18 mouse cellular contexts compared by ENCODE assay signal in the genomic region with DNA sequence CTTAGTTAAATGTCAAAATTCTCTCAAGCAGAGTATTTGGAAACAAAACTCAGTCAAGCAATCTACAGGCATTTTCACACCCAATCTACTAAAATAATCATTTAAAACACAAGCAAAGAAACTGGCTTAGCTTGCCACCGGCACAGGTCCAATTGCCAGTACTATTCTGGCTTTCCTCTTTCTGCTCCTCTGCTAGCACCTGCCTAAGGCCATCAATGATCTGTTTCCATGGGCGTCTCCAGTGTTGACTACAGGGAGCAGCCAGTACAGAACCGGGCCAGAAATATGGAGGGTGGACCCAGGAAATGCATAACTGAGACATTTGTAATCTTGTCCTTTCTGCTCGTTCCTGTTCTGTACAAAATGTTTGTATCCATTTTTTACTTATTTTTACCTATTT.
"Had no signal": no experiment of that assay in that cellular context is flagged by ENCODE, and none has a peak within 500 bp of the region (broad histone marks: within the 10 kb centered on the region; RNA-seq: fewer than 3 reads in every experiment).

No protein-coding gene starts in this region.

- H3K4me3 ChIP-seq: lung, embryonic 15.5 days; megakaryocyte, embryonic 14.5 days; midbrain, embryonic 13.5 days; midbrain, embryonic 15.5 days; myocyte; neural tube, embryonic 13.5 days had no signal

- H3K4me1 ChIP-seq: lung, embryonic 15.5 days; megakaryocyte, embryonic 14.5 days; midbrain, embryonic 13.5 days; midbrain, embryonic 15.5 days; neural tube, embryonic 13.5 days had no signal

- ATAC-seq: liver, postnatal 0 days; lung, postnatal 0 days; midbrain, embryonic 13.5 days; midbrain, embryonic 15.5 days had no signal

- H3K36me3 ChIP-seq: lung, embryonic 15.5 days; midbrain, embryonic 13.5 days; midbrain, embryonic 15.5 days; neural tube, embryonic 13.5 days had no signal

- H3K9me3 ChIP-seq: lung, embryonic 15.5 days; midbrain, embryonic 13.5 days; midbrain, embryonic 15.5 days; neural tube, embryonic 13.5 days had no signal

- H3K4me2 ChIP-seq: lung, embryonic 15.5 days; midbrain, embryonic 11.5 days; midbrain, embryonic 13.5 days; midbrain, embryonic 15.5 days; neural tube, embryonic 13.5 days had no signal

- H3K27me3 ChIP-seq: lung, embryonic 15.5 days; megakaryocyte, embryonic 14.5 days; midbrain, embryonic 13.5 days; midbrain, embryonic 15.5 days; neural tube, embryonic 13.5 days had no signal

- H3K9ac ChIP-seq: liver, postnatal 0 days; lung, embryonic 15.5 days; midbrain, embryonic 13.5 days; midbrain, embryonic 15.5 days; neural tube, embryonic 13.5 days had no signal

- DNase-seq: liver, postnatal 0 days; lung, adult 2 months; lung, postnatal 14 days; lung, postnatal 36 days; right cerebral cortex, postnatal 14 days; spleen, adult 18-20 months; thymus, adult 18-20 months; thymus, postnatal 14 days; thymus, postnatal 4 days had no signal

- H3K27ac ChIP-seq: lung, embryonic 15.5 days; macrophage; midbrain, embryonic 13.5 days; midbrain, embryonic 15.5 days; neural tube, embryonic 13.5 days had no signal
